Comparison of ENCODE assay signal across 9 mouse cellular contexts in genomic region chr7:118364353-118365007, GRCm38 (mm10).
DNase-seq lines count a peak whose midpoint lies in the region; TF ChIP-seq lines count a peak whose summit lies in the region.
"Had no signal": no experiment of that assay in that cellular context is flagged by ENCODE, and none has a peak within 500 bp of the region (broad histone marks: within the 10 kb centered on the region; RNA-seq: fewer than 3 reads in every experiment).

No protein-coding gene starts in this region.

- intact Hi-C loops in gastrocnemius, adult 2 months (cut with DNase I), result no loop called here
- intact Hi-C loops in left cerebral cortex, postnatal 25 days (cut with DNase I), result loop anchor here (1.0 to 2.0 kb wide), 3 partner anchors 36 to 64 kb away; no protein-coding TSS in a partner anchor

- peak; percentile 35; the same call in 1 of the 2 replicates for TF ChIP-seq CTCF in gastrocnemius, adult 2 months (IDR thresholded peaks at IDR 0.05)

- DNase-seq in gastrocnemius, adult 2 months, result peak; percentile 44
- DNase-seq in gastrocnemius, adult 18-20 months (ENCODE audit: low spot score), result no peak
- peak; percentile 22 for DNase-seq in thymus, postnatal 4 days
- no peak for DNase-seq in thymus, postnatal 36 days
- peak; percentile 28 for DNase-seq in kidney, adult 9 months
- DNase-seq in left cerebral cortex, postnatal 25 days (ENCODE audit: low spot score in 2 of 2), result peak; percentile 84 to 97
- DNase-seq in thymus, postnatal 10 days (ENCODE audit: low spot score in 2 of 2), result no peak
- DNase-seq in c-Kit-positive CD71-positive TER-119-positive erythroid progenitor cells, embryonic 14.5 days (ENCODE audit: low spot score), result no peak

- H3K4me3 ChIP-seq in gastrocnemius, adult 2 months, result no peak overlapping the region
- H3K4me3 ChIP-seq: erythroblast, embryonic 14.5 days had no signal

- H3K27ac ChIP-seq in gastrocnemius, adult 2 months, result no peak overlapping the region

Comparison
In these comparisons a context has a peak if more than half of its experiments do, and no peak if none do; other contexts are left out.
1. DNase-seq: peak in gastrocnemius, adult 2 months (single experiment), thymus, postnatal 4 days (single experiment), kidney, adult 9 months (single experiment) and left cerebral cortex, postnatal 25 days (2 of 2); none in gastrocnemius, adult 18-20 months (single experiment), thymus, postnatal 36 days (0 of 2), thymus, postnatal 10 days (0 of 2) and c-Kit-positive CD71-positive TER-119-positive erythroid progenitor cells, embryonic 14.5 days (single experiment).